Mouse (Mus musculus): ENCODE results near the gene Krtap4-8. TPM values are rescaled to one million over a fixed set of nuclear protein-coding genes. Genes with fewer than 3 reads are reported as not detected.
"Not testable (repeated sequence)": the region's sequence is repeated elsewhere in the genome, so short reads cannot be mapped to it uniquely, and the experiment has no call there.

Gene Krtap4-8
- not detected in 2 replicates for total RNA-seq (2017)

DNA sequence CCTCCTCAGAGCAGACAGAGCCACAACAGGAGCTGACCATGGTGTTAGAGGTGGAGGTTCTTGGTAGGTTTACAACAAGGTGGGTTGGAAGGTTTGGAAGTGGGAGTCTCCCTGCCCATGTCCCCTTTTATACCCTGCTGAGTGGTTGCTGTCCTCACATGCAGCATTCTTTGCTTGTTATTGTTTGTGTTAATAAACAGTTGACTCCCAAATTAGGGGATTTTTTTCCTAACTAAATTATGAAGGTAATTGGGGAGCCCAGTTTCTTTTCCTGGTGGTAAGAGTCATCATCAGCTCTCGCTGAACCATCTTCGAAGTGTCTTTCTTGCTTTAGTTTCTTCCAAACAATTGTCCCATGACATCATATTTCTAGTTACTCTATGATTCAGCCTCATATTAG is at the start of gene Krtap4-8:
Gene Krtap4-8, minus strand, starts transcription at position 101 of the 400 bp plus-strand sequence.
- no peak for ATAC-seq (replicated peaks in 1 of 2; ENCODE audit: insufficient read depth in 1 of 2, low FRiP score in 2 of 2, low TSS enrichment in 1 of 2, low read depth in 1 of 2, poor library complexity in 2 of 2, severe bottlenecking in 2 of 2)

GRCm38 (mm10) chr11:99815566-99815965 is 35.1 kb upstream of the Krtap4-8 start, which contains the start of gene Gm11564:
Gm11564 (minus strand) TSS chr11:99815666.
- not testable (repeated sequence) for ATAC-seq (replicated peaks in 1 of 2; ENCODE audit: insufficient read depth in 1 of 2, low FRiP score in 2 of 2, low TSS enrichment in 1 of 2, low read depth in 1 of 2, poor library complexity in 2 of 2, severe bottlenecking in 2 of 2)

- ATAC-seq (replicated peaks in 1 of 2; ENCODE audit: insufficient read depth in 1 of 2, low FRiP score in 2 of 2, low TSS enrichment in 1 of 2, low read depth in 1 of 2, poor library complexity in 2 of 2, severe bottlenecking in 2 of 2), result not testable (repeated sequence)
Measured at GRCm38 (mm10) chr11:99809792-99810191, 29.3 kb upstream of the Krtap4-8 start, which contains the start of gene Krtap4-13. Krtap4-13 (minus strand) TSS chr11:99809892.

GRCm38 (mm10) chr11:99804346-99804745 is 23.8 kb upstream of the Krtap4-8 start, which contains the start of gene Gm11554:
Gm11554 (minus strand) TSS chr11:99804446.
- ATAC-seq (replicated peaks in 1 of 2; ENCODE audit: insufficient read depth in 1 of 2, low FRiP score in 2 of 2, low TSS enrichment in 1 of 2, low read depth in 1 of 2, poor library complexity in 2 of 2, severe bottlenecking in 2 of 2), result not testable (repeated sequence)

GRCm38 (mm10) chr11:99798832-99799231 is 18.3 kb upstream of the Krtap4-8 start, which contains the start of gene Gm11569:
Gm11569 (minus strand) TSS chr11:99798932.
- ATAC-seq (replicated peaks in 1 of 2; ENCODE audit: insufficient read depth in 1 of 2, low FRiP score in 2 of 2, low TSS enrichment in 1 of 2, low read depth in 1 of 2, poor library complexity in 2 of 2, severe bottlenecking in 2 of 2), result not testable (repeated sequence)

DNA sequence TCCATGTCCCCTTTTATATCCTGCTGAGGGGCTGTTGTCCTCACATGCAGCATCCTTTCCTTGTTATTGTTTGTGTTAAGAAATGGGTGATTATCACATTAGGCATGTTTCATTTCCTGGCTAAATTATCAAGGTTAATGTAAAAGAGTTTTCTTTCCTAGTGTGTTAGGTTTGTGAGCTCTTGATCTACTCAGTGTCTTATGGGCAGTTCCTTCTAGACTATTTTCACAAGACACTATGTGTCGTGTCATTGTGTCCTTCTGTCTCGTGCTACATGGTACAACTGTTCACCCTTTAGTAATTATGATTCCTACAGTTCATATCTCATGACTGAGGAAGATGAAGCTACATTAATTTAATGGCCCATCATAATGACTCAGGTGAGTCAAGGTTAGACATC is 12.9 kb upstream of the Krtap4-8 start, which contains the start of gene Gm11596:
Gene Gm11596, minus strand, starts transcription at position 101 of the 400 bp plus-strand sequence.
- ATAC-seq (replicated peaks in 1 of 2; ENCODE audit: insufficient read depth in 1 of 2, low FRiP score in 2 of 2, low TSS enrichment in 1 of 2, low read depth in 1 of 2, poor library complexity in 2 of 2, severe bottlenecking in 2 of 2), result no peak

DNA sequence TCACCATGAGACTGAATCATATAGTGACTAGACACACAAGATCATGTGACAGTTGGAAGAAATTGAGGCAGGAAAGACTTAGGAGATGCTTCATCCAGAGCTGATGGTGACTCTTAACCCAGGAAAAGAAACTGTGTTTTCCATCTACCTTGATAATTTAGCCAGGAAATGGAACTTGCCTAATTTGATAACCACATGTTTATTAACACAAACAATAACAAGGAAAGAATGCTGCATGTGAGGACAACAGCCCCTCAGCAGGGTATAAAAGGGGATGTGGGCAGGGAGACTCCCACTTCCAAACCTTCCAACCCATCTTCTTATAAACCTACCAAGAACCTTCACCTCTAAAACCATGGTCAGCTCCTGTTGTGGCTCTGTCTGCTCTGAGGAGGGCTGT is 4.4 kb upstream of the Krtap4-8 start, which contains the start of gene Krtap4-9:
Gene Krtap4-9, plus strand, starts transcription at position 301 of the 400 bp plus-strand sequence.
- not testable (repeated sequence) for ATAC-seq (replicated peaks in 1 of 2; ENCODE audit: insufficient read depth in 1 of 2, low FRiP score in 2 of 2, low TSS enrichment in 1 of 2, low read depth in 1 of 2, poor library complexity in 2 of 2, severe bottlenecking in 2 of 2)

- ATAC-seq (replicated peaks in 1 of 2; ENCODE audit: insufficient read depth in 1 of 2, low FRiP score in 2 of 2, low TSS enrichment in 1 of 2, low read depth in 1 of 2, poor library complexity in 2 of 2, severe bottlenecking in 2 of 2), result no peak
Measured at GRCm38 (mm10) chr11:99778401-99778800, 2.1 kb downstream of the Krtap4-8 start.

DNA sequence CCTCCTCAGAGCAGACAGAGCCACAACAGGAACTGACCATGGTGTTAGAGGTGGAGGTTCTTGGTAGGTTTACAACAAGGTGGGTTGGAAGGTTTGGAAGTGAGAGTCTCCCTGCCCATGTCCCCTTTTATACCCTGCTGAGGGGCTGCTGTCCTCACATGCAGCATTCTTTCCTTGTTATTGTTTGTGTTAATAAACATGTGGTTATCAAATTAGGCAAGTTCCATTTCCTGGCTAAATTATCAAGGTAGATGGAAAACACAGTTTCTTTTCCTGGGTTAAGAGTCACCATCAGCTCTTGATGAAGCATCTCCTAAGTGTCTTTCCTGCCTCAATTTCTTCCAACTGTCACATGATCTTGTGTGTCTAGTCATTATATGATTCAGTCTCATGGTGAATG is 7.7 kb downstream of the Krtap4-8 start, which contains the start of gene Gm11595:
Gene Gm11595, minus strand, starts transcription at position 101 of the 400 bp plus-strand sequence.
- not testable (repeated sequence) for ATAC-seq (replicated peaks in 1 of 2; ENCODE audit: insufficient read depth in 1 of 2, low FRiP score in 2 of 2, low TSS enrichment in 1 of 2, low read depth in 1 of 2, poor library complexity in 2 of 2, severe bottlenecking in 2 of 2)

GRCm38 (mm10) chr11:99768410-99768809 is 12.1 kb downstream of the Krtap4-8 start:
- no peak for ATAC-seq (replicated peaks in 1 of 2; ENCODE audit: insufficient read depth in 1 of 2, low FRiP score in 2 of 2, low TSS enrichment in 1 of 2, low read depth in 1 of 2, poor library complexity in 2 of 2, severe bottlenecking in 2 of 2)

- no peak for ATAC-seq (replicated peaks in 1 of 2; ENCODE audit: insufficient read depth in 1 of 2, low FRiP score in 2 of 2, low TSS enrichment in 1 of 2, low read depth in 1 of 2, poor library complexity in 2 of 2, severe bottlenecking in 2 of 2)
Measured at GRCm38 (mm10) chr11:99758877-99759276, 21.6 kb downstream of the Krtap4-8 start.

GRCm38 (mm10) chr11:99743985-99744384 is 36.5 kb downstream of the Krtap4-8 start:
- ATAC-seq (replicated peaks in 1 of 2; ENCODE audit: insufficient read depth in 1 of 2, low FRiP score in 2 of 2, low TSS enrichment in 1 of 2, low read depth in 1 of 2, poor library complexity in 2 of 2, severe bottlenecking in 2 of 2), result no peak

DNA sequence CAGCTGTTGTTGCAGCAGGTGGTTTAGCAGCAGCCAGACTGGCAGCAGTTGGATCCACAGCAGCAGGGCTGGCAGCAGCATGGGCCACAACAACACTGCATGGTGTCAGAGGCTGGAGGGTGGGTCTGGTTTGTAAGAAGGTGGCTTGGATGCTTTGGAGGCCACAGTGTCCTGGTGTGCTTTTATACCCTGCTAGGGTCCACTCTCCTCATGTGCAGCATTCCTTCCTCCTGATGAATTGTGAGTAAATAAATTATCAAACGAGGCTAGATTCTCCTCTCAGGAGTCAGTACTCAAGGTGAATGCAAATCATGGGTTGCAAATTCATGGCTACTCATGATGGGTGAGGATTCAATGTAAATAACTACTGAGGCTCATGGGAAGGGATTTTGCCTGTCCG is 46.3 kb downstream of the Krtap4-8 start, which contains the start of gene Gm14180:
Gene Gm14180, minus strand, starts transcription at position 101 of the 400 bp plus-strand sequence.
- no peak for ATAC-seq (replicated peaks in 1 of 2; ENCODE audit: insufficient read depth in 1 of 2, low FRiP score in 2 of 2, low TSS enrichment in 1 of 2, low read depth in 1 of 2, poor library complexity in 2 of 2, severe bottlenecking in 2 of 2)

Other genes with a start within 250 kb of the Krtap4-8 start
- not detected in 2 replicates for gene Krt40, start 237.5 kb downstream of the Krtap4-8 start, total RNA-seq (2017)
- not detected in 2 replicates for gene Krtap3-3, start 229.8 kb downstream of the Krtap4-8 start, total RNA-seq (2017)
- not detected in 2 replicates for gene Krtap3-2, start 223.9 kb downstream of the Krtap4-8 start, total RNA-seq (2017)
- gene Gm11939, start 221.2 kb downstream of the Krtap4-8 start, total RNA-seq (2017), result not detected in 2 replicates
- gene Krtap3-1, start 214.1 kb downstream of the Krtap4-8 start, total RNA-seq (2017), result not detected in 2 replicates
- gene Krtap1-5, start 199.7 kb downstream of the Krtap4-8 start, total RNA-seq (2017), result not detected in 2 replicates
- gene Krtap1-4, start 197.1 kb downstream of the Krtap4-8 start, total RNA-seq (2017), result not detected in 2 replicates
- not detected in 2 replicates for gene Krtap1-3, start 189.4 kb downstream of the Krtap4-8 start, total RNA-seq (2017)
- not detected in 2 replicates for gene Krtap9-3, start 182.6 kb downstream of the Krtap4-8 start, total RNA-seq (2017)
- not detected in 2 replicates for gene Gm11938, start 177.4 kb downstream of the Krtap4-8 start, total RNA-seq (2017)
- gene Gm11937, start 170.5 kb downstream of the Krtap4-8 start, total RNA-seq (2017), result not detected in 2 replicates
- not detected in 2 replicates for gene Krtap2-4, start 165.9 kb downstream of the Krtap4-8 start, total RNA-seq (2017)
- not detected in 2 replicates for gene Gm11562, start 160.3 kb downstream of the Krtap4-8 start, total RNA-seq (2017)
- gene Krtap4-1, start 152.5 kb downstream of the Krtap4-8 start, total RNA-seq (2017), result not detected in 2 replicates
- not detected in 2 replicates for gene Krtap4-2, start 145.6 kb downstream of the Krtap4-8 start, total RNA-seq (2017)
- not detected in 2 replicates for gene Krtap4-7, start 136.6 kb downstream of the Krtap4-8 start, total RNA-seq (2017)
- not detected in 2 replicates for gene Gm11555, start 130.5 kb downstream of the Krtap4-8 start, total RNA-seq (2017)
- not detected in 2 replicates for gene Gm11563, start 121.7 kb downstream of the Krtap4-8 start, total RNA-seq (2017)
- not detected in 2 replicates for gene Krtap4-6, start 114.7 kb downstream of the Krtap4-8 start, total RNA-seq (2017)
- gene Gm14190, start 90.0 kb downstream of the Krtap4-8 start, total RNA-seq (2017), result not detected in 2 replicates
- not detected in 2 replicates for gene Gm14180, start 46.4 kb downstream of the Krtap4-8 start, total RNA-seq (2017)
- gene Gm11595, start 7.8 kb downstream of the Krtap4-8 start, total RNA-seq (2017), result not detected in 2 replicates
- not detected in 2 replicates for gene Krtap4-9, start 4.5 kb upstream of the Krtap4-8 start, total RNA-seq (2017)
- not detected in 2 replicates for gene Gm11596, start 12.8 kb upstream of the Krtap4-8 start, total RNA-seq (2017)
- not detected in 2 replicates for gene Gm11569, start 18.2 kb upstream of the Krtap4-8 start, total RNA-seq (2017)
- not detected in 2 replicates for gene Gm11554, start 23.7 kb upstream of the Krtap4-8 start, total RNA-seq (2017)
- gene Krtap4-13, start 29.2 kb upstream of the Krtap4-8 start, total RNA-seq (2017), result not detected in 2 replicates
- not detected in 2 replicates for gene Gm11564, start 35.0 kb upstream of the Krtap4-8 start, total RNA-seq (2017)
- not detected in 2 replicates for gene 2300003K06Rik, start 57.4 kb upstream of the Krtap4-8 start, total RNA-seq (2017)
- gene Krtap4-16, start 70.9 kb upstream of the Krtap4-8 start, total RNA-seq (2017), result not detected in 2 replicates
- gene Gm11568, start 77.2 kb upstream of the Krtap4-8 start, total RNA-seq (2017), result not detected in 2 replicates
- gene Gm11559, start 83.8 kb upstream of the Krtap4-8 start, total RNA-seq (2017), result not detected in 2 replicates
- not detected in 2 replicates for gene Krtap9-1, start 92.7 kb upstream of the Krtap4-8 start, total RNA-seq (2017)
- gene Gm11567, start 98.5 kb upstream of the Krtap4-8 start, total RNA-seq (2017), result not detected in 2 replicates
- not detected in 2 replicates for gene Krtap31-1, start 127.2 kb upstream of the Krtap4-8 start, total RNA-seq (2017)
- not detected in 2 replicates for gene Gm11565, start 134.0 kb upstream of the Krtap4-8 start, total RNA-seq (2017)
- gene Krtap31-2, start 155.6 kb upstream of the Krtap4-8 start, total RNA-seq (2017), result not detected in 2 replicates
- not detected in 2 replicates for gene Krtap9-5, start 167.8 kb upstream of the Krtap4-8 start, total RNA-seq (2017)
- gene Krtap29-1, start 198.3 kb upstream of the Krtap4-8 start, total RNA-seq (2017), result not detected in 2 replicates
- gene Krtap16-1, start 205.9 kb upstream of the Krtap4-8 start, total RNA-seq (2017), result not detected in 2 replicates
- not detected in 2 replicates for gene Krtap17-1, start 213.3 kb upstream of the Krtap4-8 start, total RNA-seq (2017)
- not detected in 2 replicates for gene Krt33a, start 235.5 kb upstream of the Krtap4-8 start, total RNA-seq (2017)
- not detected in 2 replicates for gene Krt33b, start 249.2 kb upstream of the Krtap4-8 start, total RNA-seq (2017)